Comparison of ENCODE assay signal across 8 mouse cellular contexts in genomic region chr9:121839622-121839965, GRCm38 (mm10). TPM values are rescaled to one million over a fixed set of nuclear protein-coding genes. Genes with fewer than 3 reads are reported as not detected.
DNase-seq lines count a peak whose midpoint lies in the region; ATAC-seq and TF ChIP-seq lines count a peak whose summit lies in the region.

No protein-coding gene starts in this region.

- peak overlapping the region; percentile 45 for H3K4me3 ChIP-seq in kidney, postnatal 0 days (replicated peaks; ENCODE audit: low read depth, low read length)
- H3K4me3 ChIP-seq in embryonic facial prominence, embryonic 15.5 days (replicated peaks) = peak overlapping the region; percentile 51
- peak overlapping the region; percentile 40 for H3K4me3 ChIP-seq in intestine, postnatal 0 days (ENCODE audit: low read depth, low read length)
- H3K4me3 ChIP-seq in neural tube, embryonic 13.5 days = peak overlapping the region; percentile 48

- H3K4me1 ChIP-seq in kidney, postnatal 0 days (replicated peaks; ENCODE audit: insufficient read depth, low read length) = no peaks in the 10 kb centered on the region
- H3K4me1 ChIP-seq in embryonic facial prominence, embryonic 15.5 days = peaks cover 10% of the 10 kb centered on the region; the same call in 1 of the 2 replicates
- 0 out of 2 replicates have a peak, but pooled peaks cover 3% of the 10 kb centered on the region for H3K4me1 ChIP-seq in intestine, postnatal 0 days (replicated peaks; ENCODE audit: control insufficient read depth, insufficient read depth, low read length)
- H3K4me1 ChIP-seq in neural tube, embryonic 13.5 days (replicated peaks) = peaks cover 5% of the 10 kb centered on the region

- H3K4me2 ChIP-seq in kidney, postnatal 0 days (ENCODE audit: low read length) = peak overlapping the region; percentile 86
- peak overlapping the region; percentile 83 for H3K4me2 ChIP-seq in embryonic facial prominence, embryonic 15.5 days (replicated peaks)
- peak overlapping the region; percentile 70 for H3K4me2 ChIP-seq in intestine, postnatal 0 days (replicated peaks; ENCODE audit: low read depth)
- peak overlapping the region; percentile 69 for H3K4me2 ChIP-seq in neural tube, embryonic 13.5 days

- H3K27me3 ChIP-seq in kidney, postnatal 0 days (ENCODE audit: insufficient read depth, low read length) = no peaks in the 10 kb centered on the region
- H3K27me3 ChIP-seq in embryonic facial prominence, embryonic 15.5 days = no peaks in the 10 kb centered on the region
- peaks cover 11% of the 10 kb centered on the region; the same call in 1 of the 2 replicates for H3K27me3 ChIP-seq in intestine, postnatal 0 days (replicated peaks; ENCODE audit: control insufficient read depth, insufficient read depth, low read length)
- H3K27me3 ChIP-seq in neural tube, embryonic 13.5 days = no peaks in the 10 kb centered on the region

- peak; percentile 55 for ATAC-seq in kidney, postnatal 0 days (replicated peaks; ENCODE audit: low FRiP score, low read depth)
- ATAC-seq in embryonic facial prominence, embryonic 15.5 days (ENCODE audit: insufficient number of reproducible peaks, low FRiP score, low TSS enrichment, low read depth) = no peak
- peak; percentile 42; the same call in 1 of the 2 replicates for ATAC-seq in intestine, postnatal 0 days
- peak; percentile 40 for ATAC-seq in neural tube, embryonic 13.5 days (ENCODE audit: low read depth)

- 32% methylated on average over 7 of the region's 7 CpGs for WGBS in kidney, postnatal 0 days
- WGBS in embryonic facial prominence, embryonic 15.5 days = 33% methylated on average over 7 of the region's 7 CpGs
- WGBS in intestine, postnatal 0 days = 34% methylated on average over 7 of the region's 7 CpGs
- 38% methylated on average over 7 of the region's 7 CpGs for WGBS in neural tube, embryonic 13.5 days

- no peak for DNase-seq in kidney, postnatal 0 days (ENCODE audit: low spot score)
- no peak for DNase-seq in kidney, postnatal 4 days
- no peak for DNase-seq in frontal cortex, postnatal 14 days (ENCODE audit: low spot score in 2 of 2)
- no peak for DNase-seq in right cerebral cortex, postnatal 10 days (ENCODE audit: low spot score in 2 of 2)
- DNase-seq in adrenal gland, adult 2 months = no peak

- H3K36me3 ChIP-seq in kidney, postnatal 0 days (ENCODE audit: insufficient read depth, low read length) = no peaks in the 10 kb centered on the region
- H3K36me3 ChIP-seq in embryonic facial prominence, embryonic 15.5 days = no peaks in the 10 kb centered on the region
- H3K36me3 ChIP-seq in intestine, postnatal 0 days (ENCODE audit: control insufficient read depth, insufficient read depth) = no peaks in the 10 kb centered on the region
- H3K36me3 ChIP-seq in neural tube, embryonic 13.5 days = no peaks in the 10 kb centered on the region

- H3K9ac ChIP-seq in kidney, postnatal 0 days (ENCODE audit: low read depth, low read length) = peak overlapping the region; percentile 44; the same call in 1 of the 2 replicates
- peak overlapping the region; percentile 27; the same call in 1 of the 2 replicates for H3K9ac ChIP-seq in embryonic facial prominence, embryonic 15.5 days
- H3K9ac ChIP-seq in intestine, postnatal 0 days (ENCODE audit: low read depth, low read length) = no peak overlapping the region
- H3K9ac ChIP-seq in neural tube, embryonic 13.5 days = peak overlapping the region; percentile 68

- no peak for TF ChIP-seq CTCF in kidney, postnatal 0 days (IDR thresholded peaks at IDR 0.05; ENCODE audit: low read depth)
- TF ChIP-seq CTCF in intestine, postnatal 0 days (IDR thresholded peaks at IDR 0.05; ENCODE audit: low read depth) = no peak

- H3K27ac ChIP-seq in kidney, postnatal 0 days = no peak overlapping the region
- H3K27ac ChIP-seq in embryonic facial prominence, embryonic 15.5 days (replicated peaks) = no peak overlapping the region
- H3K27ac ChIP-seq in intestine, postnatal 0 days (ENCODE audit: low read depth, low read length) = no peak overlapping the region
- H3K27ac ChIP-seq in neural tube, embryonic 13.5 days (replicated peaks) = no peak overlapping the region

- H3K9me3 ChIP-seq in kidney, postnatal 0 days (replicated peaks; ENCODE audit: low read length) = no peaks in the 10 kb centered on the region
- no peaks in the 10 kb centered on the region for H3K9me3 ChIP-seq in embryonic facial prominence, embryonic 15.5 days (replicated peaks)
- H3K9me3 ChIP-seq in intestine, postnatal 0 days (ENCODE audit: control insufficient read depth) = no peaks in the 10 kb centered on the region
- H3K9me3 ChIP-seq in neural tube, embryonic 13.5 days = no peaks in the 10 kb centered on the region

RNA-seq across cellular contexts. Expression of gene Ccdc13, which starts 0.3 kb away (rescaled TPM):
- 0.23 and 0.25 TPM in 2 replicates for polyA plus RNA-seq in kidney, postnatal 0 days (2015; fragmentation: Nextera tagmentation; extraction: Ambion mirVana)
- polyA plus RNA-seq in embryonic facial prominence, embryonic 15.5 days (2015; fragmentation: Nextera tagmentation; extraction: Ambion mirVana) = 2.4 and 3.1 TPM in 2 replicates
- polyA plus RNA-seq in intestine, postnatal 0 days (2015; fragmentation: Nextera tagmentation; extraction: Ambion mirVana) = 0.14 and 0.31 TPM in 2 replicates
- 2.8 and 3.0 TPM in 2 replicates for polyA plus RNA-seq in neural tube, embryonic 13.5 days (2015; fragmentation: Nextera tagmentation; extraction: Ambion mirVana)
- total RNA-seq in adrenal gland, adult 2 months (2021) = 1 to 10 TPM in 1 of 2 experiments, under 1 TPM in 1; 0.63 to 1.0 TPM
- polyA plus RNA-seq in adrenal gland, adult 2 months (2012; rRNA removed) = 0.26 and 1.2 TPM in 2 replicates

RNA-seq across cellular contexts. Expression of gene Higd1a, which starts 18.6 kb away (rescaled TPM):
- polyA plus RNA-seq in kidney, postnatal 0 days (2015; fragmentation: Nextera tagmentation; extraction: Ambion mirVana) = 148 and 151 TPM in 2 replicates
- 212 and 224 TPM in 2 replicates for polyA plus RNA-seq in embryonic facial prominence, embryonic 15.5 days (2015; fragmentation: Nextera tagmentation; extraction: Ambion mirVana)
- 162 and 186 TPM in 2 replicates for polyA plus RNA-seq in intestine, postnatal 0 days (2015; fragmentation: Nextera tagmentation; extraction: Ambion mirVana)
- 129 and 150 TPM in 2 replicates for polyA plus RNA-seq in neural tube, embryonic 13.5 days (2015; fragmentation: Nextera tagmentation; extraction: Ambion mirVana)
- 100 to 1,000 TPM in 1 of 2 experiments, 10 to 100 TPM in 1; 44.6 to 103 TPM for total RNA-seq in adrenal gland, adult 2 months (2021)
- 15.4 and 20.8 TPM in 2 replicates for polyA plus RNA-seq in adrenal gland, adult 2 months (2012; rRNA removed)

RNA-seq across cellular contexts. Expression of gene Hhatl, which starts 47.3 kb away (rescaled TPM):
- 0.11 and 0.42 TPM in 2 replicates for polyA plus RNA-seq in kidney, postnatal 0 days (2015; fragmentation: Nextera tagmentation; extraction: Ambion mirVana)
- 1.2 and 2.5 TPM in 2 replicates for polyA plus RNA-seq in embryonic facial prominence, embryonic 15.5 days (2015; fragmentation: Nextera tagmentation; extraction: Ambion mirVana)
- polyA plus RNA-seq in intestine, postnatal 0 days (2015; fragmentation: Nextera tagmentation; extraction: Ambion mirVana) = 1.3 and 1.6 TPM in 2 replicates
- polyA plus RNA-seq in neural tube, embryonic 13.5 days (2015; fragmentation: Nextera tagmentation; extraction: Ambion mirVana) = 0.10 and 0.37 TPM in 2 replicates
- not detected for total RNA-seq in adrenal gland, adult 2 months (2021)
- polyA plus RNA-seq in adrenal gland, adult 2 months (2012; rRNA removed) = 0.13 and 0.17 TPM in 2 replicates

RNA-seq across cellular contexts. Expression of gene Ackr2, which starts 58.6 kb away (rescaled TPM):
- polyA plus RNA-seq in kidney, postnatal 0 days (2015; fragmentation: Nextera tagmentation; extraction: Ambion mirVana) = 0.79 and 0.97 TPM in 2 replicates
- polyA plus RNA-seq in embryonic facial prominence, embryonic 15.5 days (2015; fragmentation: Nextera tagmentation; extraction: Ambion mirVana) = 0.42 and 0.67 TPM in 2 replicates
- 1.0 and 1.1 TPM in 2 replicates for polyA plus RNA-seq in intestine, postnatal 0 days (2015; fragmentation: Nextera tagmentation; extraction: Ambion mirVana)
- polyA plus RNA-seq in neural tube, embryonic 13.5 days (2015; fragmentation: Nextera tagmentation; extraction: Ambion mirVana) = 1.2 and 1.4 TPM in 2 replicates
- 1 to 10 TPM; 1.2 to 1.4 TPM for total RNA-seq in adrenal gland, adult 2 months (2021)
- polyA plus RNA-seq in adrenal gland, adult 2 months (2012; rRNA removed) = 0.77 and 0.92 TPM in 2 replicates
